Mouse (Mus musculus) small intestine, adult 2 months (tissue): Measurements from ENCODE around the gene Arsb.

Source experiments
- CTCF ChIP-seq: fragments of 200-500 bp; IDR thresholded peaks from 2 replicates; pipeline ENCODE4 v1.5.1; 2012; ENCODE audit warnings: low read depth, mild to moderate bottlenecking, control low read depth, inconsistent platforms, low read length, moderate library complexity, mixed read lengths; ENCODE audit not compliant: insufficient replicate concordance, insufficient read length; ENCODE audit errors: extremely low read depth
- POLR2A ChIP-seq: fragments of 200-500 bp; IDR thresholded peaks from 2 replicates; pipeline ENCODE4 v1.6.1; 2012; ENCODE audit warnings: low read depth, mild to moderate bottlenecking, control low read depth, inconsistent platforms, low read length, moderate library complexity

GRCm38 (mm10) chr13:93761831-93762230 lies 9.6 kb upstream of the Arsb start:
- TF ChIP-seq CTCF (no peak), POLR2A (no peak)
